Mouse (Mus musculus) heart, postnatal 0 days (tissue): ENCODE measurements around the gene Agpat3.

Experiments
- CTCF ChIP-seq: IDR thresholded peaks from 2 replicates; pipeline ENCODE4 v1.5.1; 2016; ENCODE audit warnings: antibody characterized with exemption, control low read depth, low read depth
- EP300 ChIP-seq: IDR thresholded peaks from 2 replicates; pipeline ENCODE4 v1.6.1; 2016; ENCODE audit warnings: antibody characterized with exemption, low read depth

DNA sequence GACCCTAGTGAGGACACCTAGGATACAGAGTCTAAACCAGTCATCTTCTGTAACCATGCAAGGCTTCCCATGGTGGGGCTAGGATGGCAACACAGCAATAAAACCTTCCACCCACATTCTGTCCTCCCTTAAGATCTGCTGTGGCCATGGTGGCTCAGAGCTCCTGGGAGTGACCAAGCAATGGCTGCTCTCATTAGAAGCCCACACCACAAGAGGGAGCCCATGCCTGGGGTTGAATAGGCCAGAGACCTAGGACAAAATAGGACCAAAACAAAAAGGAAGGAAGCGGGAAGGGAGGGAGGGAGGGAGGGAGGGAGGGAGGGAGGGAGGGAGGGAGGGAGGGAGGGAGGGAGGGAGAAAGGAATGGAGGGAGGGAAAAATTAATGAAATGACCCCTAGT lies 29.5 kb downstream of the Agpat3 start:
- no peak for TF ChIP-seq EP300
- TF ChIP-seq CTCF = peak; percentile 60
